Mouse (Mus musculus) spleen, adult 2 months (tissue): ENCODE data around the gene Cnn1.

Experiments used
- CTCF ChIP-seq: fragments of 200-500 bp; IDR thresholded peaks from 2 replicates; pipeline ENCODE4 v1.5.1; 2011; ENCODE audit warnings: mild to moderate bottlenecking, inconsistent platforms; ENCODE audit not compliant: insufficient read depth, insufficient read length, insufficient replicate concordance; ENCODE audit errors: extremely low read depth
- POLR2A ChIP-seq: fragments of 200-500 bp; IDR thresholded peaks from 2 replicates; pipeline ENCODE4 v1.6.1; 2011; ENCODE audit warnings: low read depth, low read length, inconsistent platforms

- TF ChIP-seq POLR2A (peak; percentile 70; the same call in 1 of the 2 replicates), CTCF (no peak)
Measured at GRCm38 (mm10) chr9:22122005-22122404, 23.0 kb downstream of the Cnn1 start.
